Mouse (Mus musculus) small intestine, adult 2 months (tissue): ENCODE measurements at regions not wholly inside any gene's neighbourhood (a gene's known extent, or its start where the extent isn't known, plus 50 kb on each side); places are given as distances from the start of the nearest gene placed in this dataset.

Experiments
- H3K27ac ChIP-seq: fragments of 200-500 bp; 2 replicates; pipeline ENCODE4 v1.5.1; 2012; ENCODE audit warnings: low read depth, low read length, control low read depth, inconsistent platforms; ENCODE audit not compliant: insufficient read depth
- H3K27me3 ChIP-seq: fragments of 200-500 bp; 2 replicates; pipeline ENCODE4 v1.6.1; 2012; ENCODE audit warnings: mild to moderate bottlenecking, moderate library complexity, low read length, inconsistent platforms; ENCODE audit not compliant: control insufficient read depth, insufficient read depth
- H3K36me3 ChIP-seq: fragments of 200-500 bp; 2 replicates; pipeline ENCODE4 v1.6.1; 2012; ENCODE audit warnings: mild to moderate bottlenecking, low read length, control low read depth, inconsistent platforms; ENCODE audit not compliant: control insufficient read depth, insufficient read depth
- H3K4me1 ChIP-seq: fragments of 200-500 bp; 2 replicates; pipeline ENCODE4 v1.6.1; 2012; ENCODE audit warnings: low read length, inconsistent platforms, mixed read lengths; ENCODE audit not compliant: control insufficient read depth, insufficient read depth, insufficient read length
- H3K4me3 ChIP-seq: fragments of 200-500 bp; 2 replicates; pipeline ENCODE4 v1.5.1; 2012; ENCODE audit warnings: low read depth, mild to moderate bottlenecking, control low read depth, inconsistent platforms, low read length, moderate library complexity
- CTCF ChIP-seq: fragments of 200-500 bp; IDR thresholded peaks from 2 replicates; pipeline ENCODE4 v1.5.1; 2012; ENCODE audit warnings: low read depth, mild to moderate bottlenecking, control low read depth, inconsistent platforms, low read length, moderate library complexity, mixed read lengths; ENCODE audit not compliant: insufficient replicate concordance, insufficient read length; ENCODE audit errors: extremely low read depth
- POLR2A ChIP-seq: fragments of 200-500 bp; IDR thresholded peaks from 2 replicates; pipeline ENCODE4 v1.6.1; 2012; ENCODE audit warnings: low read depth, mild to moderate bottlenecking, control low read depth, inconsistent platforms, low read length, moderate library complexity
- WGBS: fragments of 180-500 bp; shearing (Covaris S2); methylation state at CpG from one replicate; pipeline ENCODE4 v1.1.7; 2018; 5-methylcytosine and 5-hydroxymethylcytosine counted together

- Histone ChIP-seq H3K27ac (no peak overlapping the region), H3K27me3 (no peaks in the 10 kb centered on the region), H3K36me3 (no peaks in the 10 kb centered on the region), H3K4me3 (no peak overlapping the region), H3K4me1 (no peaks in the 10 kb centered on the region)
- TF ChIP-seq POLR2A (no peak), CTCF (no peak)
- WGBS: 80% methylated on average over 19 of the region's 19 CpGs
Measured at GRCm38 (mm10) chr6:143499259-143500043, 332.4 kb downstream of the Etnk1 start.

- Histone ChIP-seq H3K4me3 (no peak overlapping the region), H3K36me3 (no peaks in the 10 kb centered on the region), H3K27me3 (no peaks in the 10 kb centered on the region), H3K27ac (no peak overlapping the region), H3K4me1 (no peaks in the 10 kb centered on the region)
- WGBS: 80% methylated on average over 8 of the region's 8 CpGs
- TF ChIP-seq CTCF (no peak), POLR2A (no peak)
Measured at GRCm38 (mm10) chr6:143502803-143503202, 335.8 kb downstream of the Etnk1 start.

- Histone ChIP-seq H3K27me3 (no peaks in the 10 kb centered on the region), H3K36me3 (no peaks in the 10 kb centered on the region), H3K4me1 (no peaks in the 10 kb centered on the region), H3K27ac (no peak overlapping the region), H3K4me3 (no peak overlapping the region)
- TF ChIP-seq POLR2A (no peak), CTCF (no peak)
- 87% methylated on average over 4 of the region's 4 CpGs for WGBS
Measured at GRCm38 (mm10) chr6:143503953-143504352, 336.9 kb downstream of the Etnk1 start.

GRCm38 (mm10) chr6:143513459-143513858 is 346.4 kb downstream of the Etnk1 start:
- WGBS: 73% methylated on average over 5 of the region's 5 CpGs
- H3K36me3 ChIP-seq: no peaks in the 10 kb centered on the region
- H3K27me3 ChIP-seq: no peaks in the 10 kb centered on the region
- H3K4me3 ChIP-seq: no peak overlapping the region
- no peaks in the 10 kb centered on the region for H3K4me1 ChIP-seq
- H3K27ac ChIP-seq: no peak overlapping the region
- no peak for TF ChIP-seq CTCF
- no peak for TF ChIP-seq POLR2A

GRCm38 (mm10) chr6:143515137-143515536 is 348.1 kb downstream of the Etnk1 start:
- no peak overlapping the region for H3K4me3 ChIP-seq
- H3K27ac ChIP-seq: no peak overlapping the region
- H3K36me3 ChIP-seq: no peaks in the 10 kb centered on the region
- 93% methylated on average over 12 of the region's 12 CpGs for WGBS
- no peaks in the 10 kb centered on the region for H3K4me1 ChIP-seq
- no peaks in the 10 kb centered on the region for H3K27me3 ChIP-seq
- TF ChIP-seq CTCF: no peak
- no peak for TF ChIP-seq POLR2A

GRCm38 (mm10) chr6:143516746-143517145 is 349.7 kb downstream of the Etnk1 start:
- Histone ChIP-seq H3K27ac (no peak overlapping the region), H3K36me3 (no peaks in the 10 kb centered on the region), H3K4me3 (no peak overlapping the region), H3K27me3 (no peaks in the 10 kb centered on the region), H3K4me1 (peaks cover 8% of the 10 kb centered on the region)
- 80% methylated on average over 1 of the region's 1 CpGs for WGBS
- TF ChIP-seq POLR2A (no peak), CTCF (no peak)

- WGBS: 85% methylated on average over 8 of the region's 8 CpGs
- TF ChIP-seq POLR2A (no peak), CTCF (no peak)
- no peaks in the 10 kb centered on the region for H3K27me3 ChIP-seq
Measured at GRCm38 (mm10) chr6:143518476-143518875, 351.5 kb downstream of the Etnk1 start.

More at GRCm38 (mm10) chr6:143518476-143518875, 351.5 kb downstream of the Etnk1 start:
- peaks cover 8% of the 10 kb centered on the region for H3K4me1 ChIP-seq
- H3K36me3 ChIP-seq: no peaks in the 10 kb centered on the region
- no peak overlapping the region for H3K4me3 ChIP-seq
- no peak overlapping the region for H3K27ac ChIP-seq
